Mouse (Mus musculus) cerebellum, postnatal 4 days (tissue): ENCODE data around the gene Olfr785.
"Not testable (repeated sequence)": the region's sequence is repeated elsewhere in the genome, so short reads cannot be mapped to it uniquely, and the experiment has no call there.

Source experiments
- DNase-seq, 2 experiments: peaks; one replicate each; pipeline ENCODE4 v3.0.0; 2022; ENCODE audit warnings: low spot score in 2 of 2, mixed read lengths in 1 of 2

Olfr785 gene

DNA sequence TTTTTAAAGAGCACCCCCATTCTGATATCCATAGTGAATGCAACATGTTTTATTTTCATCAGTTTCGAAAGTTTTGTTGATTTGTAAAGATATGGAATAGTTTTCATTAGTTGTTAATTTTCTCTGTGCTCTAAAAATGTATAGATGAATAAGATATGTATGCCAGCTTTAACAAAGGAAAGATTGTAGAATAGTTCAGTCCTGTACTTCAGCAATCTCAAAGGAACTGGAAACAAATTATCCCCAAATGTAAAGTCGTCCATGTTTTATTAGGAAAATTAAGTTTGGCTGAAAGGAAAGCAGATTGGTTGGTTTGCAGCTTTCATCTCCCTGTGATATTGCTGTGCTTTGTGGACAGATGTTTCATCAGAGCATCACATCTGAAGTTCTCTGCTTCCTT is at the start of gene Olfr785:
Gene Olfr785 (plus strand): TSS at position 301 of the 400 bp plus-strand sequence.
- no peak for DNase-seq

DNA sequence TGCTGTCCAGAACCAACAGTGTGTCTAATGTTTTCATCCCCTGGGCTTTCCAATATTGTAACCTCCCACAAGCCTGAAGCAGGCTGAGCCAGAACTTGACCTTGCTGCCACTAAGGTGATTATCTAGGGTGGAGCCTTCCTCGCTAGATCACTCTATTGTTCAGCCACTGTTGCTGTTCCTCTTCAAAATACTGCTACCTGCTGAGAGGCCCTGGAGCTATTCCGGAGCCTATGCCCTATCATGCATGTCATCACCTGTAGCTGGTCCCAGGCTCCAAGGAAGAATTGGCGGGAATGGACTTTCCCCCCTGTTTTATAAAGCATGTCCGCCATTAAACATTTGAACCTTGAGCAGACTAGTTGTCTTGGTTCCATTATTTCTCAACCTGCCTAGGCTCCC is 48.7 kb upstream of the Olfr785 start:
- not testable (repeated sequence) for DNase-seq

DNA sequence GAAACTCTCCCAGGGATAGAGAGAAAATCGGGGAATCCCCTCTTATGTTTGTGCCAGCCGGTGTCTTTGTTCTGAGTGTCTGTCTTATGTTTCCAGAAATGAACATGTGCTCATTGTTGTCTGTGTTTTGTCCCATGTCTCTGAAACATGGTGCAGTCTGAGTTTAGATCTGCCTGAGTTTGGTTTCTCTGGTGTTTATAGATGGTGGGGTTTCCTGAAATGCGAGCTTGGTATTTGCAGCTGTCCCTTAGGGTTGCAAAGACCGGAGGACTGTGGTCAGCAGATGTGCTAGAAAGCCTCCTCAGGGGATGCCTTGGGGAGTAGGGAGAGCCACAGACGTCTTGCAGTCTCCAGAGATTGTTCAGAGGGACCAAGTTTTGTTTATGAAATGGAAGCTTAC is 47.9 kb upstream of the Olfr785 start:
- no peak for DNase-seq

DNA sequence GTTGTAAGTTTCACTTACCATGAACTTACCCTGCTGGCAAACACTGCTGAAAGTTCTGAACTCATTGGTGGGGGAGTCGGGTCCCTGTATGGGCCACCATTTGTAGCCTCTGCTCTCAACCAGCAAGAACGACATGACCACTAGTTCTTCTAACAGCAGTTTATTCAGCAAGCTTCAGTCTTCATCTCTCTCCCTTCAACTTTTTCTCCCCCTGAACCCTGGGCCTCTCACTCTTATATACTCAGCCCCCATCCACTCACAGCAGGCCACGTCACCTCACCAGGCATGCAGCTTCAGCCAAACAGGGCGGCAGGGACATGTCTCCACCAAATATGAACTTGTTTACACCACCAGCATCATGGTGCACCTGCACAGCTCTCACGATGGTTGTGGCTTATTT is 31.2 kb upstream of the Olfr785 start:
- DNase-seq = not testable (repeated sequence)

DNA sequence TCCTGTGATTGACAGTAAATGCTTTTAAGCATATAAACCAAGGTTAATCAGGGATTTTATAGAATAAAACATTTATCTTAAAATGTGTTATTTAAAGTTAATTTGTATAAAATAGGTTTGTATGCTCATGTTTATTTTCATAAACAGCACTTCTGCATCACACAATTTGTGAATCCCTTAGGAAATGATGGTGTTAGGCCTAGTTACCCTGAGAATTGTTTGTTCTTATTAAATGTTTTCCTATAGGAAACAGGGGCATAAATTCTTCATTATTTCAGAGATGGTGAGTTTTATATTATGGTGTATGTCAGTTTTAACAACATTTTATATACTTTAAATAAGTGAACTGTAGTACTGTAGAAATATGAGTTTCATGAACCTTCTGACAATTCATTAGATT is 21.4 kb upstream of the Olfr785 start, which contains the start of gene Olfr784:
Gene Olfr784 (plus strand): TSS at position 301 of the 400 bp plus-strand sequence.
- DNase-seq = no peak

DNA sequence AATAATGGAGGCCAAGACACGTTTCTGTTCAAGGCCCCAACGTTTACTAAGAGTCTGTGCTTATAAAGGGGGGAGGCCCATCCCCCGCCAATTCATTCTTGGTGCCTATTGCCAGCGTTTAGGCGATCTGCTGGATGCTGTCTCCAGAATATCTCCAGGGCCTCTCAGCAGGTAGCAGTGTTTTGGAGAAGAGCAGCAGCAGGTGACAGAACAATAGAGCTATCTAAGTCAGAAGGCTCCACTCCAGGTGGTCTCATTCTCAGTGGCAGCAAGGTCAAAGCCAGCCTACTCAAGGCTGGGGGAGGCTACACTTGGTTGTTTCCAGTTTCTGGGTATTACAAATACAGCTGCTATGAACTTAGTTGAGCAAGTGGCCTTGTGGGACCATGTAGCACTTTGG is 4.3 kb upstream of the Olfr785 start:
- no peak for DNase-seq

DNA sequence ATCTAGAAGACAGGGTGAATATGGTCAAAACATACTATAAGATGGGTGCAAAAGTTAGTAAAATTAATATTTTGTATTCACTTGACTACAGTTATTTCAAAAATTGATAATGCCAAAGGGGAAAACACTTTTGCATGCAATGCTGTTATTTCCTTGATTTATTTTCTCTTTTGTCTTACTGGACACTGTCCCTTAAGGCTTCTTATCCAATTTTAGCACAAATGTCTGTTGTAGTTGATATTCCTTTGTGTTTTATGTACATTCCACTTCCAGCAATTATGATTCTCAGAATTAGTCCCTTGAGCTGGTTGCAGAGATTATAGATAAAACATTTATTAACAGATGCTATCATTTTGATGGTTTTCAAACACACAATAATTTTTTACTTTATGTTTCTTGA is 21.8 kb downstream of the Olfr785 start, which contains the start of gene Olfr786:
Gene Olfr786 (plus strand): TSS at position 301 of the 400 bp plus-strand sequence.
- DNase-seq = no peak
